Mouse (Mus musculus) neural tube, embryonic 14.5 days (tissue): ENCODE measurements around the gene Lnx1. TPM values are rescaled to one million over a fixed set of nuclear protein-coding genes. Genes with fewer than 3 reads are reported as not detected.

Experiments used
- ATAC-seq: fragments of 200-750 bp; cut with Nextera tagmentation; 2 replicates; pipeline ENCODE4 v1.8.0; 2017; ENCODE audit warnings: low read depth, mild to moderate bottlenecking, moderate TSS enrichment, moderate library complexity
- H3K27ac ChIP-seq: fragments of 300-500 bp; sonication (generic); 2 replicates; pipeline ENCODE4 v1.5.1; 2014; ENCODE audit warnings: low read depth, mild to moderate bottlenecking, control low read depth, low read length, moderate library complexity, mixed read lengths
- H3K27me3 ChIP-seq: fragments of 300-500 bp; sonication (generic); 2 replicates; pipeline ENCODE4 v1.6.1; 2014; ENCODE audit warnings: low read length; ENCODE audit not compliant: control insufficient read depth, insufficient read depth
- H3K36me3 ChIP-seq: fragments of 300-500 bp; sonication (generic); 2 replicates; pipeline ENCODE4 v1.6.1; 2014; ENCODE audit warnings: low read length, mixed read lengths; ENCODE audit not compliant: control insufficient read depth, insufficient read depth
- H3K4me1 ChIP-seq: fragments of 300-500 bp; sonication (generic); 2 replicates; pipeline ENCODE4 v1.6.1; 2014; ENCODE audit warnings: low read length; ENCODE audit not compliant: control insufficient read depth, insufficient read depth
- H3K4me2 ChIP-seq: fragments of 300-500 bp; sonication (generic); 2 replicates; pipeline ENCODE4 v1.6.1; 2014; ENCODE audit warnings: mild to moderate bottlenecking, low read depth, low read length, control low read depth
- H3K4me3 ChIP-seq: fragments of 300-500 bp; sonication (generic); 2 replicates; pipeline ENCODE4 v1.5.1; 2014; ENCODE audit warnings: low read depth, low read length, control low read depth, mixed read lengths
- H3K9ac ChIP-seq: fragments of 300-500 bp; sonication (generic); replicated peaks from 2 replicates; pipeline ENCODE4 v1.6.1; 2014; ENCODE audit warnings: low read depth, mild to moderate bottlenecking, control low read depth, low read length, mixed read lengths
- H3K9me3 ChIP-seq: fragments of 300-500 bp; sonication (generic); 2 replicates; pipeline ENCODE4 v1.6.1; 2016; ENCODE audit warnings: low read length; ENCODE audit not compliant: control insufficient read depth
- WGBS: fragments of 180-500 bp; shearing (Covaris S2); extraction: QIAGEN DNeasy Blood & Tissue Kit; methylation state at CpG from one replicate; pipeline ENCODE4 v1.1.7; 2014; 5-methylcytosine and 5-hydroxymethylcytosine counted together
- polyA plus RNA-seq: library from polyadenylated mRNA; unstranded; fragments of >200 nt; fragmentation: Nextera tagmentation; extraction: Ambion mirVana; gene quantifications from 2 replicates; pipeline ENCODE4 v1.2.1, GENCODE M21; 2014

Lnx1 gene
- polyA plus RNA-seq, result 7.7 and 12.6 TPM in 2 replicates

DNA sequence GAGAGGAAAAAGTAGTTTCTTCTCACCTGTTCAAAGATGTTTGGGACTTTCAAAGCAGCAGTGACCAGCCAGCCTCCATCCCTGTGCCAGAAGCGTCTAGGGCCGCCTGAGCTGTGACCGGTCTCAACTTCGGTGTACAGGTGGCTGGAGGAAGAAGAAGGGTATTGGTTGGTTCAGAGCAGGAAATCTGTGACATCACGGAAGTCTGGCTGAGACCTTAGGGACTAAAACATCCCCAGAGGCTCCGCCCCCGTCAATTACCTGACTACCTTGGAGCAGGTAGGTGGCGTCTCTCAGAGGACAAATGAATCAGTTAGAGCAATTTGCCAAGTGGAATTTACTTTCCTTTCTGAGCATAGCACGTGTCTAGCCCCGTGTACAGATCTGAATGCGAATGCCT, at the start of gene Lnx1:
TSS of gene Lnx1 (minus strand) at position 147 of the 400 bp plus-strand sequence.
- H3K36me3 ChIP-seq, result no peaks in the 10 kb centered on the region
- WGBS, result 56% methylated on average over 11 of the region's 11 CpGs
- no peak within 1 kb of the TSS for H3K9ac ChIP-seq
- H3K27ac ChIP-seq, result no peak within 1 kb of the TSS
- no peak within 1 kb of the TSS for H3K4me3 ChIP-seq
- H3K9me3 ChIP-seq, result no peaks in the 10 kb centered on the region
- H3K27me3 ChIP-seq, result 0 out of 2 replicates have a peak, but pooled peaks cover 2% of the 10 kb centered on the region
- H3K4me2 ChIP-seq, result no peak within 1 kb of the TSS
- H3K4me1 ChIP-seq, result no peaks in the 10 kb centered on the region
- ATAC-seq, result no peak

DNA sequence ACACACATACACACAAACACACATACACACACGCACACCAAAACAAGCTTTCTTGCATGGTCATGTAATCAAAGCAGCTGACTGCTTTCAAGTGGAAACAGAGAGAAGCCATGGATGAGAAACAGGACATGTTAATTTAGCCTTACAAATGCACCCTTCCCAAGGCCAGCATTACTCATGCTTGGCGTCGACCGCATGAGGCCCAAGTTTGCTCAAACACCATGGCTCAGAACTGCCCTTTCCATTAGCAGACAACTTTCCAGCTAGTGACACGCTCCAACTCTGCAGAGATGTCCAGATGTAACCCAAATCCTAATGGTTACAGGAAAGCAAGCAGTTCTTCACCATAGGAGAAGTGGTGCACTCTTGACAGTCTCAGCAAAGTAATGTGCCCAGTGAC, 47.8 kb upstream of the Lnx1 start:
- Histone ChIP-seq H3K36me3 (no peaks in the 10 kb centered on the region), H3K4me3 (no peak overlapping the region), H3K9me3 (no peaks in the 10 kb centered on the region), H3K27me3 (no peaks in the 10 kb centered on the region), H3K4me1 (no peaks in the 10 kb centered on the region), H3K4me2 (no peak overlapping the region), H3K27ac (no peak overlapping the region), H3K9ac (no peak overlapping the region)
- no peak for ATAC-seq
- 96% methylated on average over 5 of the region's 5 CpGs for WGBS

DNA sequence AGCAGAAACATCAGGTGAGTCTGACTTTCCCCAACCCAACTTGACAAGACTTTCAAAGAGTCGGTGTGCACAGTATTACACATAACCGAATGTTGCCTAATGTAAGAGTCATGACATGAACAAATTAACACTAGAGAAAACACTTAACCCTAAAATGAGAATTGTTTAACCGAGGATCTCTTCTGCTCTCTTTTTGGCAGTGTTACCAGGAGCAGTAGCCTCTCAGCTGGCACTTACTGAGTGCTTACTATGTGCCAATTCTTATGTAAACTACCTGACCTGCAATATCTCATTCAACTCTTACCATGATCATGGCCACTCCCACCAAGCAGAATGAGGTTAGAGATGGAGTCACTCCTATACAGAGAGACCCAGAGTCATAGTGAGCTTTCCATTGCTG, 44.8 kb upstream of the Lnx1 start:
- Histone ChIP-seq H3K36me3 (no peaks in the 10 kb centered on the region), H3K4me2 (no peak overlapping the region), H3K27ac (no peak overlapping the region), H3K4me1 (no peaks in the 10 kb centered on the region), H3K27me3 (no peaks in the 10 kb centered on the region), H3K4me3 (no peak overlapping the region), H3K9me3 (no peaks in the 10 kb centered on the region), H3K9ac (no peak overlapping the region)
- no peak for ATAC-seq
- WGBS, result 88% methylated on average over 3 of the region's 3 CpGs

DNA sequence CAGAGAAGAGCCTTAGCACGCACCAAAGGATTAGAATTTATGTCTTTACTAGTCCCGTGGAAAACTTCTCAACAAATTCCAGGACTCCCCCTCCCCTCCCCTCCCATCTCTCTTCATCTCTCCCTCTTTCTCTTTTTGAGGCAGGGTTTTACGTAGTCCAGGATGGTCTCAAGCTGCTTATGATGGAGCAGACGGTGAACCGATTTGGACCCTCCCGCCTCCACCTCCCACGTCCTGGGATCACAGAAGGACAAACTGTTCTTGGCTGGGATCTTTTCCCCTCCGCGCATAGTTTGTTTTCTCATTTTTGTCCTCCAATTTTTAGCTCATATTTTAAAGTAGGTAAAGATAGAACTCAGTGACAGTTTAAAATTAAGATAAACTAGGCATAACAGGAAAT, 38.2 kb upstream of the Lnx1 start:
- H3K4me2 ChIP-seq, result no peak overlapping the region
- no peak overlapping the region for H3K4me3 ChIP-seq
- H3K27ac ChIP-seq, result no peak overlapping the region
- no peaks in the 10 kb centered on the region for H3K4me1 ChIP-seq
- no peaks in the 10 kb centered on the region for H3K36me3 ChIP-seq
- 92% methylated on average over 9 of the region's 9 CpGs for WGBS
- H3K27me3 ChIP-seq, result no peaks in the 10 kb centered on the region
- ATAC-seq, result no peak
- H3K9ac ChIP-seq, result no peak overlapping the region
- no peaks in the 10 kb centered on the region for H3K9me3 ChIP-seq

DNA sequence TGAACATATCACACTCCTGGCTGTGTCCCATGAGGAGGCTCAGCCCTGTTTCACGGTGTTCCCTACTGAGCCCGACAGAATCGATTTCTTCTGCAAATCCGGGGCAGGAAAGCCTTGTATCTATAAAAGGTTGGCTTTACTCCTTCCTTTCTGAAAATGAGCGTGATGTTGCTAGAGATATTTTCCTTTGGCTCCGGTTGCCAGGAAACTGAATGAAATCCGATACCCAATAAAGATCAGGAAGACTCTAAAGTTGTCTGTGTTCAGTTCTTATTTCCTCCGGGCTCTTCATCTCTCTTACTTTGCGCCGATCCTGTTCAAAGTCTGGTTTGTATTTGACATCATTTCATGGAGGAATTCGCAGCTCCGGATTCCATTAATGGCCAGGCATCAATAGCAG, 36.7 kb upstream of the Lnx1 start:
- Histone ChIP-seq H3K4me1 (no peaks in the 10 kb centered on the region), H3K9me3 (no peaks in the 10 kb centered on the region), H3K9ac (no peak overlapping the region), H3K4me2 (no peak overlapping the region), H3K27me3 (no peaks in the 10 kb centered on the region), H3K36me3 (no peaks in the 10 kb centered on the region), H3K4me3 (no peak overlapping the region), H3K27ac (no peak overlapping the region)
- no peak for ATAC-seq
- WGBS, result 69% methylated on average over 12 of the region's 12 CpGs

DNA sequence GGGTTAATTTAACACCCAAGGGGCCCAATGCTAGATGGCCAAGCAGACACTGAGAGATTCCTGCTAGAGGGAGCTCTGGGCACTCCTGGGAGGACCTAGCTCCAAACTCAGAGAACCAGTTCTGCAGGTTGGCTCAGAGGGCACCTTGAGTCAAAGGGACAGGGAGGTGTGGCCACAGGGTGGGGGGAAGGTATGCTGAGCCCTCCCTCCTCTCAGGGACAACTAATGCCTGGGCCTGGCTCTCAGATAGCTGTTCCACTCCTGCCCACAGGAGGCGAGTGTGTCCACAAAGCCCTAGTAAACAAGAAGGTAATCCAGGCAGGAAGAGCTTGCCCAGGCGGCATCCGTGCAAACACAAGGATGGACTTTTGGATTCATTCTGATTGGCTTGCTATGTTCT, 35.6 kb upstream of the Lnx1 start:
- WGBS, result 64% methylated on average over 3 of the region's 3 CpGs
- no peak overlapping the region for H3K4me2 ChIP-seq
- H3K27ac ChIP-seq, result no peak overlapping the region
- H3K27me3 ChIP-seq, result no peaks in the 10 kb centered on the region
- no peak overlapping the region for H3K9ac ChIP-seq
- no peaks in the 10 kb centered on the region for H3K36me3 ChIP-seq
- no peaks in the 10 kb centered on the region for H3K9me3 ChIP-seq
- no peak overlapping the region for H3K4me3 ChIP-seq
- no peaks in the 10 kb centered on the region for H3K4me1 ChIP-seq
- ATAC-seq, result no peak

DNA sequence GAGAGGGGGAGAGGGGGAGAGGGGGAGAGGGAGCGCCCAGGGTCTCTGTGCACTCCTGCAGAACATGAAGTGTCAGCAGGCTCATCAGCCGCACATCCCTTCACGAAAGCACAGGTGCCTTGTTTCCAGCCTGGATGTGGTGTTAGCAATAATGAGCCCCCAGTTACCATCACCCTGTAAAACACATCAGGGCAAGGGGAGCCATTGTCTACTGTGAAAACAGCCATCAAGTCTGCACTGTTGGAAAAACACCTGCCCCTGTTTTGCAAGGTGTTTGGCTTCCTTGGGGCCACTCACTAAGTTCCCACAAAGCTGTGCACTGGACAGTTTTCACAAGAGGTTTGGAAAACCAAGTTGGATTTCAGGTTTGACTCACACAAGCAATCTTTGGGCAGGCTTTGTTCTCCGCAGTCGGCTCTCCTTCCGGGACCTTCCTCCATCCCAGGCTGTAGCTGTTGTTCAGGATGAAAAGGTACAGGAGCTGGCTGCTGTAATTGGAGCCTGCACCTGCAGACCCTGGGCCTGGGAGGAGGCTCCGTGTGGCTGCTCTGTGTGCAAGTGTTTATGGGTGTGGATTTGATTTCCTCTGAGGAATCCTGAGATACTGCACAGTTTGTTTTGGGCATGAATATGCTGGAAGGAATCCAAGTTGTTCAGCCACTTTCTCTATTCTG, 31.3 kb upstream of the Lnx1 start:
- WGBS, result 40% methylated on average over 7 of the region's 7 CpGs
- ATAC-seq, result no peak
- H3K27ac ChIP-seq, result no peak overlapping the region
- H3K36me3 ChIP-seq, result no peaks in the 10 kb centered on the region
- no peaks in the 10 kb centered on the region for H3K4me1 ChIP-seq
- H3K4me2 ChIP-seq, result no peak overlapping the region
- no peaks in the 10 kb centered on the region for H3K9me3 ChIP-seq
- no peaks in the 10 kb centered on the region for H3K27me3 ChIP-seq
- no peak overlapping the region for H3K4me3 ChIP-seq
- no peak overlapping the region for H3K9ac ChIP-seq

DNA sequence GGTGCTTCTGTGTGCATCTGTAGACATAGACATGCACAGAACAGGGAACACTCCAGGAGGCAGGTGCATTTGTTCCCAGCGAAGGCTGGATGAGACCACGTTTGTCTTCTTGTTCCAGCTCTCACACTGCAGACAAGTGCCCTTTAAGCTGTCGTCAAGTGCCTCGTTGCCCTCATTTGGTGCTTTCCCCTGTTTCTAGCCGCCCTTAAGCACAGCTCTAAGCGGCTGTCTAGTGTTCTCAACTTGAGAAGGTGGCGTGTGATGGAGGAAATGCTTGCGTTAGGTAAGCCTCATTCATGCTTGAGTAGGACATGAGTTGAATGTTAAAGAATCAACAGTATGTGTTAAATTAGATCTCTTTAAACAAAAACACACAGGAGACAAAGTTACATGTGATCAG, 29.9 kb upstream of the Lnx1 start:
- Histone ChIP-seq H3K9ac (no peak overlapping the region), H3K4me2 (no peak overlapping the region), H3K27me3 (no peaks in the 10 kb centered on the region), H3K27ac (no peak overlapping the region), H3K36me3 (no peaks in the 10 kb centered on the region), H3K4me3 (no peak overlapping the region), H3K9me3 (no peaks in the 10 kb centered on the region), H3K4me1 (0 out of 2 replicates have a peak, but pooled peaks cover 3% of the 10 kb centered on the region)
- no peak for ATAC-seq
- 61% methylated on average over 8 of the region's 8 CpGs for WGBS

DNA sequence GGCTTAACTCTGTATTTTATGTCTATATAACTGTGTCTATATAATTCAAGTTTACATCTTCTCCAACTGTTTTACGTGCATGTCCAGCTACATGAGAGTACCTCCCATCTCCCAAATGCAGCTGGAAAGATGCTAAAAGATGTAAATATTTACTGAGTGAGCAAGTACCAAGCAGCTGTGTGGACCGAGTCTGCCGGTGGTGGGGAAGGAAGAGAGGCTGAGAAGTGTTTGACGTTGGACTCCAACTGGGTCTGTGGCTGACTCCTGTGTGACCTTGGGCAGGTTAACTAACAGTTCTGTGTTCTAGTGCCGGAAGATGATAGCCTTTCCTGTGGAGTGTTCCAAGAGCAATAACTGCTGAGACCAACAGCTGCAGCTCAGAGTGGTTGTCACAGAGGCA, 27.9 kb upstream of the Lnx1 start:
- Histone ChIP-seq H3K27ac (no peak overlapping the region), H3K9me3 (no peaks in the 10 kb centered on the region), H3K4me2 (no peak overlapping the region), H3K36me3 (no peaks in the 10 kb centered on the region), H3K4me1 (0 out of 2 replicates have a peak, but pooled peaks cover 3% of the 10 kb centered on the region), H3K4me3 (no peak overlapping the region), H3K9ac (no peak overlapping the region), H3K27me3 (no peaks in the 10 kb centered on the region)
- WGBS, result 83% methylated on average over 5 of the region's 5 CpGs
- no peak for ATAC-seq
